Mouse (Mus musculus) brain, adult 10 weeks (tissue): ENCODE measurements around the gene Srsf5. TPM values are rescaled to one million over a fixed set of nuclear protein-coding genes. Genes with fewer than 3 reads are reported as not detected.

Experiments
- polyA plus RNA-seq: library from polyadenylated mRNA; stranded (reverse); fragments of 350-450 nt; fragmentation: Illumina TruSeq; extraction: RNeasy Lipid Tissue Mini Kit (QIAGEN cat#74804); gene quantifications from one replicate; pipeline ENCODE4 v1.2.3, GENCODE M21; 2015; ENCODE audit warnings: low read depth, low replicate concordance

Gene Srsf5
- polyA plus RNA-seq: 411 TPM

GRCm38 (mm10) chr12:80945334-80945995 lies at the start of gene Srsf5:
Gene Srsf5, plus strand, starts transcription at chr12:80945504.

GRCm38 (mm10) chr12:80968605-80969004 lies 23.3 kb downstream of the Srsf5 start, which contains the start of gene Slc10a1:
Gene Slc10a1, minus strand, starts transcription at chr12:80968705.

Other genes starting within 250 kb of the Srsf5 start
- gene Ccdc177, start 184.8 kb upstream of the Srsf5 start, polyA plus RNA-seq: 5.0 TPM
- gene Susd6, start 155.0 kb upstream of the Srsf5 start, polyA plus RNA-seq: 24.3 TPM
- not detected for gene Slc10a1, start 23.2 kb downstream of the Srsf5 start, polyA plus RNA-seq
- 7.9 TPM for gene Smoc1, start 81.3 kb downstream of the Srsf5 start, polyA plus RNA-seq